Mouse (Mus musculus) lung, embryonic 16.5 days (tissue): ENCODE results near the gene Stox2. TPM values are rescaled to one million over a fixed set of nuclear protein-coding genes. Genes with fewer than 3 reads are reported as not detected.
A peak's percentile ranks its signal among the peaks of the same experiment; 100 is the strongest.
"Not testable (repeated sequence)": the region's sequence is repeated elsewhere in the genome, so short reads cannot be mapped to it uniquely, and the experiment has no call there.

Source experiments
- ATAC-seq: fragments of 200-750 bp; cut with Nextera tagmentation; 2 replicates; pipeline ENCODE4 v1.8.0; 2017; ENCODE audit warnings: low read depth, mild to moderate bottlenecking, moderate library complexity
- H3K27ac ChIP-seq: fragments of 300-500 bp; sonication (generic); 2 replicates; pipeline ENCODE4 v1.5.1; 2014; ENCODE audit warnings: mild to moderate bottlenecking, control low read depth, low read length
- H3K27me3 ChIP-seq: fragments of 300-500 bp; sonication (generic); 2 replicates; pipeline ENCODE4 v1.6.1; 2014; ENCODE audit warnings: low read depth, low read length, mixed read lengths; ENCODE audit not compliant: control insufficient read depth, insufficient read depth
- H3K36me3 ChIP-seq: fragments of 300-500 bp; sonication (generic); 2 replicates; pipeline ENCODE4 v1.6.1; 2014; ENCODE audit warnings: low read length; ENCODE audit not compliant: control insufficient read depth, insufficient read depth
- H3K4me1 ChIP-seq: fragments of 300-500 bp; sonication (generic); replicated peaks from 2 replicates; pipeline ENCODE4 v1.6.1; 2014; ENCODE audit warnings: low read length, mixed read lengths; ENCODE audit not compliant: control insufficient read depth, insufficient read depth
- H3K4me2 ChIP-seq: fragments of 300-500 bp; sonication (generic); 2 replicates; pipeline ENCODE4 v1.6.1; 2014; ENCODE audit warnings: low read depth, low read length, control low read depth
- H3K4me3 ChIP-seq: fragments of 300-500 bp; sonication (generic); 2 replicates; pipeline ENCODE4 v1.5.1; 2014; ENCODE audit warnings: mild to moderate bottlenecking, low read length, control low read depth
- H3K9ac ChIP-seq: fragments of 300-500 bp; sonication (generic); 2 replicates; pipeline ENCODE4 v1.6.1; 2014; ENCODE audit warnings: low read length, control low read depth
- H3K9me3 ChIP-seq: fragments of 300-500 bp; sonication (generic); 2 replicates; pipeline ENCODE4 v1.6.1; 2016; ENCODE audit warnings: low read length; ENCODE audit not compliant: control insufficient read depth
- WGBS: fragments of 180-500 bp; shearing (Covaris S2); extraction: QIAGEN DNeasy Blood & Tissue Kit; methylation state at CpG from one replicate; pipeline ENCODE4 v1.1.7; 2014; 5-methylcytosine and 5-hydroxymethylcytosine counted together
- polyA plus RNA-seq: library from polyadenylated mRNA; unstranded; fragments of >200 nt; fragmentation: Nextera tagmentation; extraction: Ambion mirVana; gene quantifications from 2 replicates; pipeline ENCODE4 v1.2.1, GENCODE M21; 2015

Gene Stox2
- polyA plus RNA-seq, 1 experiment from 2014 or later = 11.6 TPM

DNA sequence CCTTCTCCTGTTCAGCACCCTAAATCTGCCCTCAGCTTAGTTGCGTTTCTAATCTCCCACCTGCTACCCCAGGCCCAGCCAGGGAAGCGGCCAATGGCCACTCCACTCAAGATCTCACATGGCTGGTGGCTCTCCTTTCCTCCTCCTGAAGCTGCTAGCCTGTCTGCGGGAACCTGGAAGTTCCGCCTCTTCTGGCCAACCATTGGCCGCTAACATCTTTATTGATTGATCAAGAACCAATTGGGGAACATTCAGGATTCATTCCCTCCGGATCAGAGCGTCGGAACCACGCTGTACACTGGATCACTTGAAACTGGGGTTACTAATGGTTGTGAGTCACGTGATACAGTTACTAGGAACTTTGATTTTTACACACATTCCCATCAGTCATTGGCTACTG, 12.4 kb upstream of the Stox2 start:
- Histone ChIP-seq H3K27ac (no peak overlapping the region), H3K27me3 (no peaks in the 10 kb centered on the region), H3K36me3 (no peaks in the 10 kb centered on the region), H3K4me3 (no peak overlapping the region), H3K9ac (no peak overlapping the region), H3K4me1 (peaks cover 4% of the 10 kb centered on the region; the same call in 1 of the 2 replicates), H3K9me3 (peaks cover 4% of the 10 kb centered on the region; the same call in 1 of the 2 replicates), H3K4me2 (0 out of 2 replicates have a peak overlapping the region, but pooled peaks have one; percentile 7)
- WGBS = 85% methylated on average over 10 of the region's 10 CpGs
- ATAC-seq = peak; percentile 56; the same call in 1 of the 2 replicates

DNA sequence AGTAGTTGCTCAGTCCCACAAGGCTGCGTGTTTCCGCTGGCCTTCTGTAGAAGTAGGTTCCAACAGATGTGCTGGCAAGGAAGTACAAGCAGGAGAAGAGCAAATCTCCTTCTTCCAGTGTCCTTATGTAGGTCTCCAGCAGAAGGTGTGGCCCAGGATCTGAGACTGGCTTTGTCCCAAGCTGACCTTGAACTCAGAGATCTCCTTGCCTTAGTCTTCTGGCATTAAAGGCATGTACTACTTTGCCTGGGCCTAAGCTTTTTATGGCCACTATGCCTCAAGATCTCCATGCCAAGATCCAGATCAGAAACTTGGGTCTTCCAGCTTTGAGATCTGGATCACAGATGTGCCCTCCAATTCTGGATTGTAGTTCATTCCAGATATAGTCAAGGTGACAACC, 3.0 kb upstream of the Stox2 start:
- WGBS = 89% methylated on average over 2 of the region's 2 CpGs
- H3K9ac ChIP-seq, H3K9me3 ChIP-seq, H3K4me1 ChIP-seq, H3K4me2 ChIP-seq, H3K36me3 ChIP-seq, H3K27me3 ChIP-seq, ATAC-seq, H3K4me3 ChIP-seq, H3K27ac ChIP-seq: not testable (repeated sequence)

DNA sequence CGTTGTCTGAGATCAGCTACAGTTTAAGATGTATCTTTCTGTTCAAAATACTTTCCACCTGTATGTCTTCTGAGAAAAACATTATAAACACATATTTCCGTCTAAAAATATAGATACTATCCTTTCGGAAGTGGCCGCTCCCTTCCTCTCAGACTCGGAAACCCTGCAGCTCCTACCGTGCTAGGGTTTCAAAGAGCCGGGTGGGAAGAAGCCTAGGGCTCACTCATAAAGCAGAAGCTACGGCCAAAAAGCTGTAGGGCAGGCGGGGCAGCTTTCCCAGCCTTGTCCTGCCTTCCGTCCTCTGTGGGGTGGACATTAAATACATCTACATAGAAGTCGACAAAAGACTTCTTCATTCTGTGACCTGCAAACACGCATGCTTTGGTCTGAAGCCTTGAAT, 6.9 kb downstream of the Stox2 start:
- no peak overlapping the region for H3K4me2 ChIP-seq
- ATAC-seq = no peak
- WGBS = 48% methylated on average over 12 of the region's 12 CpGs

DNA sequence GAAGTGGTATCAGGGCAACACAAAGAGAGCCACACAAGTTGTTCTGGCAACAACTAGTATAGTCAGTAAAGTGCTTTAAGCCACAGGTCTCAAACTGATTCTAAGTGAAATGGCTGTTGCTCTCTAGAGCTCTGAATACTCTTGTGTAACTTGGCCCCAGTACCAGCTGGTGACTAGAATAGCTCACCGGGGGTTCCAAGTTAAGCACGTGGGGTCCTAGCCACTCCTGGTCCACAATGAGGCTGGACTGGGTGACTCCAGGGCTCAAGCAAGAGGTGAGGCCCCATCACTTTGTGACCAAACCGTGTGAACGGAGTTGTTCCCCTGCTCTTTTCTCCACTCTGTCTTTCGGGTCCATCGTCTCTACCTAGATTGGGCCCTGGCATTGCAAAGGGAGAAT, 8.2 kb downstream of the Stox2 start:
- H3K36me3 ChIP-seq = no peaks in the 10 kb centered on the region
- no peaks in the 10 kb centered on the region for H3K27me3 ChIP-seq
- 80% methylated on average over 6 of the region's 6 CpGs for WGBS
- ATAC-seq = no peak
- H3K9me3 ChIP-seq = no peaks in the 10 kb centered on the region
- no peak overlapping the region for H3K9ac ChIP-seq
- no peak overlapping the region for H3K27ac ChIP-seq
- no peak overlapping the region for H3K4me2 ChIP-seq
- H3K4me1 ChIP-seq = peaks cover 11% of the 10 kb centered on the region; the same call in 1 of the 2 replicates
- H3K4me3 ChIP-seq = no peak overlapping the region

More for the DNA sequence above, 6.9 kb downstream of the Stox2 start:
- H3K9me3 ChIP-seq = no peaks in the 10 kb centered on the region
- H3K36me3 ChIP-seq = no peaks in the 10 kb centered on the region
- no peak overlapping the region for H3K4me3 ChIP-seq
- no peak overlapping the region for H3K9ac ChIP-seq
- H3K27ac ChIP-seq = no peak overlapping the region
- H3K4me1 ChIP-seq = peaks cover 11% of the 10 kb centered on the region; the same call in 1 of the 2 replicates
- no peaks in the 10 kb centered on the region for H3K27me3 ChIP-seq

DNA sequence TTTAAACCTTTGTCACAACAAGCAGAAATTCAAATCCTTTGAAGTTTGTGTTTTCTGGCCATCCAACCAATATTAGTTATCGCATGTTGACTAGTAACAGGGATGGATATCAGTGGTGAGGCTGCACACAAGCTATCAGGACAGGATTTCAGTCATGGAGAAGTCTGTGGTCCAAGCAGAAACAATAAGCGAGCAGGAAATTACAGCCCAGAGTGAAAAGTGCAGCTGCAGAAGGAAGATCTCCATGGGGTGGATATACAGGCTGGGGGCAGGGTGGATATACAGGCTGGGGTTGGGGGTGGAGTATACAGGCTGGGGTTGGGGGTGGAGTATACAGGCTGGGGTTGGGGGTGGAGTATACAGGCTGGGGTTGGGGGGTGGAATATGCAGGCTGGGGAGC, 10.3 kb downstream of the Stox2 start:
- Histone ChIP-seq H3K27me3 (no peaks in the 10 kb centered on the region), H3K4me3 (no peak overlapping the region), H3K36me3 (no peaks in the 10 kb centered on the region), H3K4me1 (peaks cover 20% of the 10 kb centered on the region), H3K27ac (peak overlapping the region; percentile 39; the same call in 1 of the 2 replicates), H3K9ac (no peak overlapping the region), H3K9me3 (no peaks in the 10 kb centered on the region), H3K4me2 (no peak overlapping the region)
- ATAC-seq = no peak
- WGBS = 68% methylated on average over 2 of the region's 2 CpGs

DNA sequence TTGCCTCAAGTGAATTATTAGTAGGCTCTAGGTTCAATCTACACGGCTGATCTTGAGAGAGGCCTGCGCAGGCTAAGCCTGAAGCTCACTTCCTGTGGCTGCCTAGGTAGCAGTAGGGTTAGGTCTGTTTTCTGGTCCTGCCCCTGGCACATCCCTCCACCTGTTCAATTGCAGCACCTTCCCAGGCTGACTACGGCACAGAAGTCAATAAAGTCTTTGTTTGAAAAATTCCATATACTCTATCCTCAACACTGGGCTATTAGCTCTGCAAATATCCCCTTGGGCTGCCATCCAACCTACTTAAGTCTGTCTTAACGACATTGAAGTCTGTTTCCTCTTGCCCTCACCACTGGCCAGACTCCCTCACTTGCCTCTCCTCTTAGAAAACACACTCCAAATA, 10.8 kb downstream of the Stox2 start:
- H3K4me2 ChIP-seq = no peak overlapping the region
- H3K27me3 ChIP-seq = no peaks in the 10 kb centered on the region
- H3K4me1 ChIP-seq = peaks cover 20% of the 10 kb centered on the region
- 44% methylated on average over 4 of the region's 4 CpGs for WGBS
- no peaks in the 10 kb centered on the region for H3K9me3 ChIP-seq
- H3K4me3 ChIP-seq = no peak overlapping the region
- no peaks in the 10 kb centered on the region for H3K36me3 ChIP-seq
- ATAC-seq = peak; percentile 87
- peak overlapping the region; percentile 71 for H3K27ac ChIP-seq
- H3K9ac ChIP-seq = no peak overlapping the region

DNA sequence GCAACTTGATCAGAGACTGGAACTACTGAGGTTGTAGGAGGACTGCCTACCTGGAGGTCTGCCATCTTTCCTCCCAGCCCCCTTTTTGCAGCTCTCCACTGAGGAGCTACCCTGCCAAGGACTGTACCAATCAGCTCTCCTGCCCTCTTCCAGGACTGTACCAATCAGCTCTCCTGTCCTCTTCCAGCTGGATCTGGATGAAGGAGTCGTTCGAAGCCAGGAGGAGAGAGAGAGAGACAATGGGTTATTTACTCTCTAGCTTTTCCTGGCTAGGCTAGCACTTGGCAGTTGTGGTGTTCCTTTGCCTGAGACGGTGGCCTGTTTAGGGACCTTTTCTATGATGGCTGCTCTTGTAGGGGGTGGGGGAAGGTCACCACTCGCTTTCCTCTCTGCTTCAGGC, 14.9 kb downstream of the Stox2 start:
- peaks cover 15% of the 10 kb centered on the region for H3K4me1 ChIP-seq
- no peak overlapping the region for H3K4me3 ChIP-seq
- no peaks in the 10 kb centered on the region for H3K9me3 ChIP-seq
- no peak overlapping the region for H3K4me2 ChIP-seq
- H3K27ac ChIP-seq = no peak overlapping the region
- H3K36me3 ChIP-seq = no peaks in the 10 kb centered on the region
- H3K27me3 ChIP-seq = no peaks in the 10 kb centered on the region
- ATAC-seq = peak; percentile 37
- H3K9ac ChIP-seq = no peak overlapping the region
- 28% methylated on average over 4 of the region's 4 CpGs for WGBS

DNA sequence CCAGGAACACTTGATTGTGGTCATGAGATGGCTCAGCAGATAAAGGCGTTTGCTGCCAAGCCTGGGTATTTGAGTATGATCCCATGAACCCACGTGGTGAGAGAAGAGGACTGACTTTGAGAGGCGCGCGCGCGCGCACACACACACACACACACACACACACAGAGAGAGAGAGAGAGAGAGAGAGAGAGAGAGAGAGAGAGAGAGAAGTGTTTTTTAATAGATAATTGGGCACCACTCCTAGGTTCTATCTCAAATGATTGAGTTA, 32.0 kb downstream of the Stox2 start:
- not testable (repeated sequence) for H3K9me3 ChIP-seq, H3K9ac ChIP-seq, H3K4me1 ChIP-seq, H3K36me3 ChIP-seq
- peak overlapping the region; percentile 67; the same call in 1 of the 2 replicates for H3K27ac ChIP-seq
- peak overlapping the region; percentile 92 for H3K4me2 ChIP-seq
- 3% methylated on average over 8 of the region's 8 CpGs for WGBS
- H3K27me3 ChIP-seq = peaks cover 34% of the 10 kb centered on the region
- ATAC-seq = peak; percentile 11; the same call in 1 of the 2 replicates
- H3K4me3 ChIP-seq = peak overlapping the region; percentile 83

DNA sequence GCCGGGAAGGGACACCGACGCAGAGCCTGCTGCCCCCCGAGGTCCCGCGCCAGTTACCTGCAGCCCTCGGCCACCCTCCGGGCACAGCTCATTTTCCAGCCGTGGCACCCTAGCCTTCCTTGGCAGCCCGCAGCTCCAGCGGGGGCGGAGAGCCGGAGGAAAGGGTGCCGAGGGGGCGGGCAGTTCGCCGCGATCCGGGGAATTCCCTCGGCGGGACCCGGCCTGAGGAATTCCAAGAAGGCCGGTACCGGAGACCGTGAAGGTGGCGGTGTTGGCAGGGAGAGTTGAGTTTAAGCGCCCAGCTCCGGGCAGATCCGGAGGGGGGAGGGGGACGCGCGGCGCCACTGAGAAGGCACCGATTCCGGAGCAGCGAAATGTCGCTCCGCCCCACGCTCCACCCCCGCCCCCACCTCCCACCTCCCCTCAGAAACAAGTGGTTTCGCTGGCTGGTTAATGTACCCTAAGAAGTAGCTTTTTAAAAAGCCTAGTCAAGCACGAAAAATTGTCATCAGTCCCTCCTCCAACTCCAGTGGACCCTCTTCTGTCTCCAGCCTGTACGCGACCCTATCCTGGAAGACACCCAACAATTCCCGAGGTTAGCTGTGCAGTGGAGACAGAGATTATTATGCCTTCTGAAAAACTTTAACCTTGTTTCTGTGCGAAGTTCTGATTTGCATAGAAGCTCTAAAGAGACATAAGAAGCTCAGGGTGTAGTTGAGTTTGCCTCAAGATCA, 32.5 kb downstream of the Stox2 start:
- peak overlapping the region; percentile 83 for H3K4me3 ChIP-seq
- no peaks in the 10 kb centered on the region for H3K36me3 ChIP-seq
- peak overlapping the region; percentile 93 for H3K27ac ChIP-seq
- H3K27me3 ChIP-seq = peaks cover 39% of the 10 kb centered on the region
- H3K4me2 ChIP-seq = peak overlapping the region; percentile 92
- H3K4me1 ChIP-seq = peaks cover 10% of the 10 kb centered on the region
- peak; percentile 80 for ATAC-seq
- no peaks in the 10 kb centered on the region for H3K9me3 ChIP-seq
- WGBS = 0% methylated on average over 46 of the region's 46 CpGs
- H3K9ac ChIP-seq = peak overlapping the region; percentile 78
